Mouse (Mus musculus) heart, embryonic 14.5 days (tissue): ENCODE results near the gene Sv2b. TPM values are rescaled to one million over a fixed set of nuclear protein-coding genes. Genes with fewer than 3 reads are reported as not detected.

Experiments
- ATAC-seq: fragments of 200-750 bp; cut with Nextera tagmentation; 2 replicates; pipeline ENCODE4 v1.8.0; 2017; ENCODE audit warnings: low read depth, moderate TSS enrichment; ENCODE audit not compliant: insufficient number of reproducible peaks, insufficient read depth, low FRiP score
- H3K27ac ChIP-seq, 2 experiments: fragments of 200-500 bp in 1 of 2; fragments of 300-500 bp in 1 of 2; sonication (generic) in 1 of 2; replicated peaks in 1 of 2; 2 replicates each; pipeline ENCODE4 v1.5.1; 2012 to 2014; ENCODE audit warnings: low read depth in 2 of 2, low read length in 2 of 2, control low read depth in 1 of 2, mild to moderate bottlenecking in 1 of 2, mixed read lengths in 1 of 2; ENCODE audit not compliant: control insufficient read depth in 1 of 2, insufficient read depth in 1 of 2
- H3K27me3 ChIP-seq: fragments of 300-500 bp; sonication (generic); 2 replicates; pipeline ENCODE4 v1.6.1; 2014; ENCODE audit warnings: mild to moderate bottlenecking, low read length, control low read depth; ENCODE audit not compliant: control insufficient read depth, insufficient read depth
- H3K36me3 ChIP-seq: fragments of 300-500 bp; sonication (generic); 2 replicates; pipeline ENCODE4 v1.6.1; 2014; ENCODE audit warnings: mild to moderate bottlenecking, control low read depth, low read length, mixed read lengths; ENCODE audit not compliant: control insufficient read depth, insufficient read depth
- H3K4me1 ChIP-seq, 2 experiments: fragments of 200-500 bp in 1 of 2; fragments of 300-500 bp in 1 of 2; sonication (generic) in 1 of 2; 2 replicates each; pipeline ENCODE4 v1.6.1; 2012 to 2014; ENCODE audit warnings: low read length in 2 of 2, control low read depth in 1 of 2, mixed read lengths in 1 of 2; ENCODE audit not compliant: control insufficient read depth in 2 of 2, insufficient read depth in 2 of 2
- H3K4me2 ChIP-seq: fragments of 300-500 bp; sonication (generic); 2 replicates; pipeline ENCODE4 v1.6.1; 2014; ENCODE audit warnings: mild to moderate bottlenecking, low read length
- H3K4me3 ChIP-seq, 2 experiments: fragments of 200-500 bp in 1 of 2; fragments of 300-500 bp in 1 of 2; sonication (generic) in 1 of 2; 2 replicates each; pipeline ENCODE4 v1.5.1; 2012 to 2014; ENCODE audit warnings: low read length in 2 of 2, mild to moderate bottlenecking in 2 of 2, control low read depth in 1 of 2, low read depth in 1 of 2, moderate library complexity in 1 of 2; ENCODE audit not compliant: control insufficient read depth in 1 of 2, insufficient read depth in 1 of 2
- H3K9ac ChIP-seq: fragments of 300-500 bp; sonication (generic); 2 replicates; pipeline ENCODE4 v1.6.1; 2014; ENCODE audit warnings: mild to moderate bottlenecking, low read length
- H3K9me3 ChIP-seq: fragments of 300-500 bp; sonication (generic); 2 replicates; pipeline ENCODE4 v1.6.1; 2016; ENCODE audit warnings: low read length, control low read depth; ENCODE audit not compliant: control insufficient read depth
- WGBS: fragments of 180-500 bp; shearing (Covaris S2); extraction: QIAGEN DNeasy Blood & Tissue Kit; methylation state at CpG from one replicate; pipeline ENCODE4 v1.1.7; 2014; 5-methylcytosine and 5-hydroxymethylcytosine counted together
- polyA plus RNA-seq: library from polyadenylated mRNA; unstranded; fragments of >200 nt; fragmentation: Nextera tagmentation; extraction: Ambion mirVana; gene quantifications from 2 replicates; pipeline ENCODE4 v1.2.1, GENCODE M21; 2014

The Sv2b gene
- polyA plus RNA-seq, 1 experiment from 2014 or later: 0.55 TPM

- Histone ChIP-seq H3K36me3 (no peaks in the 10 kb centered on the region), H3K4me2 (no peak overlapping the region), H3K9ac (no peak overlapping the region), H3K4me1 (no peaks in the 10 kb centered on the region; a peak in 1 of 4 replicates), H3K27me3 (no peaks in the 10 kb centered on the region), H3K4me3 (no peak overlapping the region), H3K27ac (no peak overlapping the region), H3K9me3 (no peaks in the 10 kb centered on the region)
- no peak for ATAC-seq
- 52% methylated on average over 4 of the region's 4 CpGs for WGBS
Measured at GRCm38 (mm10) chr7:75085473-75085872, 223.6 kb downstream of the Sv2b start.

- H3K9ac ChIP-seq: no peak overlapping the region
- no peaks in the 10 kb centered on the region for H3K27me3 ChIP-seq
- H3K4me1 ChIP-seq: no peaks in the 10 kb centered on the region
- no peak overlapping the region for H3K4me2 ChIP-seq
- H3K27ac ChIP-seq: no peak overlapping the region
- no peaks in the 10 kb centered on the region for H3K36me3 ChIP-seq
- ATAC-seq: no peak
- no peaks in the 10 kb centered on the region for H3K9me3 ChIP-seq
- H3K4me3 ChIP-seq: no peak overlapping the region
Measured at GRCm38 (mm10) chr7:75080163-75080562, 228.9 kb downstream of the Sv2b start.

- no peak overlapping the region for H3K9ac ChIP-seq
- H3K4me1 ChIP-seq: no peaks in the 10 kb centered on the region
- 76% methylated on average over 8 of the region's 8 CpGs for WGBS
- ATAC-seq: no peak
- H3K9me3 ChIP-seq: no peaks in the 10 kb centered on the region
- no peak overlapping the region for H3K4me2 ChIP-seq
- no peak overlapping the region for H3K27ac ChIP-seq
- no peaks in the 10 kb centered on the region for H3K27me3 ChIP-seq
- no peaks in the 10 kb centered on the region for H3K36me3 ChIP-seq
- no peak overlapping the region for H3K4me3 ChIP-seq
Measured at GRCm38 (mm10) chr7:75077560-75078208, 231.4 kb downstream of the Sv2b start.

Other genes with a start within 250 kb of the Sv2b start
- 54.9 and 69.5 TPM in 2 replicates for gene Akap13, start 146.3 kb upstream of the Sv2b start, polyA plus RNA-seq